Mouse (Mus musculus) layer of hippocampus, adult 9-10 months (tissue): ENCODE measurements around the gene I0C0044D17Rik.
"Not testable (repeated sequence)": the region's sequence is repeated elsewhere in the genome, so short reads cannot be mapped to it uniquely, and the experiment has no call there.

Experiments
- DNase-seq: peaks from one replicate; pipeline ENCODE4 v3.0.0; 2022; ENCODE audit warnings: low spot score

I0C0044D17Rik gene

GRCm38 (mm10) chr4:98823740-98824139 is at the start of gene I0C0044D17Rik:
Gene I0C0044D17Rik, minus strand, starts transcription at chr4:98823840.
- DNase-seq: not testable (repeated sequence)

GRCm38 (mm10) chr4:98865386-98866237 is 42.0 kb upstream of the I0C0044D17Rik start:
- peak; percentile 0 for DNase-seq

GRCm38 (mm10) chr4:98864546-98864945 is 40.9 kb upstream of the I0C0044D17Rik start:
- no peak for DNase-seq

GRCm38 (mm10) chr4:98864094-98864493 is 40.5 kb upstream of the I0C0044D17Rik start:
- DNase-seq: no peak

- DNase-seq: no peak
These were observed 39.8 kb upstream of the I0C0044D17Rik start for GRCm38 (mm10) chr4:98863451-98863850.

GRCm38 (mm10) chr4:98858151-98858855 is 34.7 kb upstream of the I0C0044D17Rik start:
- no peak for DNase-seq

- no peak for DNase-seq
These were observed 33.5 kb upstream of the I0C0044D17Rik start for GRCm38 (mm10) chr4:98857037-98857648.

GRCm38 (mm10) chr4:98853926-98854325 is 30.3 kb upstream of the I0C0044D17Rik start:
- no peak for DNase-seq

GRCm38 (mm10) chr4:98850485-98850884 is 26.8 kb upstream of the I0C0044D17Rik start:
- DNase-seq: not testable (repeated sequence)

- no peak for DNase-seq
These were observed 23.7 kb upstream of the I0C0044D17Rik start for GRCm38 (mm10) chr4:98847120-98847885.

GRCm38 (mm10) chr4:98846396-98846795 is 22.8 kb upstream of the I0C0044D17Rik start:
- no peak for DNase-seq

- no peak for DNase-seq
These were observed 22.1 kb upstream of the I0C0044D17Rik start for GRCm38 (mm10) chr4:98845687-98846125.

- no peak for DNase-seq
These were observed 21.6 kb upstream of the I0C0044D17Rik start for GRCm38 (mm10) chr4:98845201-98845600.

GRCm38 (mm10) chr4:98843906-98844597 is 20.4 kb upstream of the I0C0044D17Rik start:
- DNase-seq: no peak

GRCm38 (mm10) chr4:98841251-98841650 is 17.6 kb upstream of the I0C0044D17Rik start:
- DNase-seq: not testable (repeated sequence)

- DNase-seq: no peak
These were observed 16.9 kb upstream of the I0C0044D17Rik start for GRCm38 (mm10) chr4:98840526-98840925.

- no peak for DNase-seq
These were observed 15.3 kb upstream of the I0C0044D17Rik start for GRCm38 (mm10) chr4:98838913-98839312.

GRCm38 (mm10) chr4:98837715-98838505 is 14.3 kb upstream of the I0C0044D17Rik start:
- no peak for DNase-seq

- no peak for DNase-seq
These were observed 12.9 kb upstream of the I0C0044D17Rik start for GRCm38 (mm10) chr4:98836519-98836918.

GRCm38 (mm10) chr4:98834782-98835181 is 11.1 kb upstream of the I0C0044D17Rik start:
- DNase-seq: no peak
